In genomic region chr2:90889550-90890548, GRCm38 (mm10) we compare ENCODE assay signal across 9 mouse cellular contexts. TPM values are rescaled to one million over a fixed set of nuclear protein-coding genes. Genes with fewer than 3 reads are reported as not detected.
DNase-seq lines count a peak whose midpoint lies in the region; ATAC-seq lines count a peak whose summit lies in the region.
"Had no signal": no experiment of that assay in that cellular context is flagged by ENCODE, and none has a peak within 500 bp of the region (broad histone marks: within the 10 kb centered on the region; RNA-seq: fewer than 3 reads in every experiment).

No protein-coding gene starts in this region.

- peaks cover 25% of the 10 kb centered on the region for H3K36me3 ChIP-seq in heart, embryonic 13.5 days
- H3K36me3 ChIP-seq in kidney, embryonic 15.5 days: peaks cover 17% of the 10 kb centered on the region
- H3K36me3 ChIP-seq in lung, embryonic 16.5 days (ENCODE audit: control insufficient read depth, insufficient read depth, low read length): peaks cover 8% of the 10 kb centered on the region; the same call in 1 of the 2 replicates

- WGBS in heart, embryonic 13.5 days: 3% methylated on average over 132 of the region's 133 CpGs
- 2% methylated on average over 129 of the region's 133 CpGs for WGBS in kidney, embryonic 15.5 days
- 4% methylated on average over 98 of the region's 133 CpGs for WGBS in lung, embryonic 16.5 days

- peak overlapping the region; percentile 77 for H3K4me2 ChIP-seq in heart, embryonic 13.5 days
- H3K4me2 ChIP-seq in kidney, embryonic 15.5 days: peak overlapping the region; percentile 92
- H3K4me2 ChIP-seq in lung, embryonic 16.5 days (ENCODE audit: low read depth, low read length): peak overlapping the region; percentile 92

- H3K4me1 ChIP-seq in heart, embryonic 13.5 days: peaks cover 67% of the 10 kb centered on the region
- H3K4me1 ChIP-seq in kidney, embryonic 15.5 days: peaks cover 33% of the 10 kb centered on the region
- H3K4me1 ChIP-seq in lung, embryonic 16.5 days (replicated peaks; ENCODE audit: control insufficient read depth, insufficient read depth, low read length): peaks cover 15% of the 10 kb centered on the region

- H3K4me3 ChIP-seq in heart, embryonic 13.5 days: peak overlapping the region; percentile 65
- peak overlapping the region; percentile 58 for H3K4me3 ChIP-seq in kidney, embryonic 15.5 days (replicated peaks)
- peak overlapping the region; percentile 64 for H3K4me3 ChIP-seq in lung, embryonic 16.5 days (ENCODE audit: low read length)

- DNase-seq in right cerebral cortex, adult 18-20 months: peak; percentile 56
- no peak for DNase-seq in right cerebral cortex, postnatal 36 days (ENCODE audit: low spot score in 2 of 2)
- DNase-seq in embryo, embryonic 11.5 days (ENCODE audit: low read depth, low spot score): peak; percentile 48
- peak; percentile 60 for DNase-seq in ovary, postnatal 36 days (ENCODE audit: low spot score)
- DNase-seq in thymus, postnatal 25 days: peak; percentile 55

- H3K9ac ChIP-seq in heart, embryonic 13.5 days: peak overlapping the region; percentile 81
- peak overlapping the region; percentile 53 for H3K9ac ChIP-seq in kidney, embryonic 15.5 days
- H3K9ac ChIP-seq in lung, embryonic 16.5 days (ENCODE audit: low read length): peak overlapping the region; percentile 68

- H3K27me3 ChIP-seq in heart, embryonic 13.5 days (replicated peaks): peaks cover 53% of the 10 kb centered on the region
- H3K27me3 ChIP-seq in kidney, embryonic 15.5 days: peaks cover 46% of the 10 kb centered on the region
- peaks cover 54% of the 10 kb centered on the region for H3K27me3 ChIP-seq in lung, embryonic 16.5 days (ENCODE audit: control insufficient read depth, insufficient read depth, low read depth, low read length)
- H3K27me3 ChIP-seq: Patski had no signal

- H3K9me3 ChIP-seq in heart, embryonic 13.5 days: no peaks in the 10 kb centered on the region
- H3K9me3 ChIP-seq in kidney, embryonic 15.5 days (replicated peaks): no peaks in the 10 kb centered on the region
- no peaks in the 10 kb centered on the region for H3K9me3 ChIP-seq in lung, embryonic 16.5 days (ENCODE audit: control insufficient read depth, low read length)

- H3K27ac ChIP-seq in heart, embryonic 13.5 days (replicated peaks): no peak overlapping the region; the same call in 1 of the 2 replicates
- no peak overlapping the region for H3K27ac ChIP-seq in kidney, embryonic 15.5 days
- H3K27ac ChIP-seq in lung, embryonic 16.5 days (ENCODE audit: low read length): no peak overlapping the region

- ATAC-seq in heart, embryonic 13.5 days (ENCODE audit: extremely low read depth, insufficient number of reproducible peaks, low FRiP score, low TSS enrichment): peak; percentile 72
- peak; percentile 86 for ATAC-seq in kidney, embryonic 15.5 days (replicated peaks; ENCODE audit: low FRiP score)
- ATAC-seq in lung, embryonic 16.5 days (ENCODE audit: low read depth): peak; percentile 79
- ATAC-seq: Patski had no signal

RNA-seq across cellular contexts. Expression of gene C1qtnf4, which starts 4.2 kb away (rescaled TPM):
- polyA plus RNA-seq in heart, embryonic 13.5 days (2015; fragmentation: Nextera tagmentation; extraction: Ambion mirVana): 9.8 and 12.9 TPM in 2 replicates
- polyA plus RNA-seq in kidney, embryonic 15.5 days (2015; fragmentation: Nextera tagmentation; extraction: Ambion mirVana): 9.0 and 9.2 TPM in 2 replicates
- polyA plus RNA-seq in lung, embryonic 16.5 days (2015; fragmentation: Nextera tagmentation; extraction: Ambion mirVana): 2.9 and 3.0 TPM in 2 replicates

RNA-seq across cellular contexts. Expression of gene Kbtbd4, which starts 14.7 kb away (rescaled TPM):
- polyA plus RNA-seq in heart, embryonic 13.5 days (2015; fragmentation: Nextera tagmentation; extraction: Ambion mirVana): 26.8 and 27.7 TPM in 2 replicates
- polyA plus RNA-seq in kidney, embryonic 15.5 days (2015; fragmentation: Nextera tagmentation; extraction: Ambion mirVana): 39.2 and 42.4 TPM in 2 replicates
- polyA plus RNA-seq in lung, embryonic 16.5 days (2015; fragmentation: Nextera tagmentation; extraction: Ambion mirVana): 36.5 and 37.0 TPM in 2 replicates

RNA-seq across cellular contexts. Expression of gene Ndufs3, which starts 14.8 kb away (rescaled TPM):
- 314 and 369 TPM in 2 replicates for polyA plus RNA-seq in heart, embryonic 13.5 days (2015; fragmentation: Nextera tagmentation; extraction: Ambion mirVana)
- polyA plus RNA-seq in kidney, embryonic 15.5 days (2015; fragmentation: Nextera tagmentation; extraction: Ambion mirVana): 232 and 236 TPM in 2 replicates
- 201 and 203 TPM in 2 replicates for polyA plus RNA-seq in lung, embryonic 16.5 days (2015; fragmentation: Nextera tagmentation; extraction: Ambion mirVana)

RNA-seq across cellular contexts. Expression of gene Mtch2, which starts 42.9 kb away (rescaled TPM):
- polyA plus RNA-seq in heart, embryonic 13.5 days (2015; fragmentation: Nextera tagmentation; extraction: Ambion mirVana): 205 and 253 TPM in 2 replicates
- polyA plus RNA-seq in kidney, embryonic 15.5 days (2015; fragmentation: Nextera tagmentation; extraction: Ambion mirVana): 208 and 225 TPM in 2 replicates
- polyA plus RNA-seq in lung, embryonic 16.5 days (2015; fragmentation: Nextera tagmentation; extraction: Ambion mirVana): 198 and 199 TPM in 2 replicates

RNA-seq across cellular contexts. Expression of gene Celf1, which starts 50.3 kb away (rescaled TPM):
- polyA plus RNA-seq in heart, embryonic 13.5 days (2015; fragmentation: Nextera tagmentation; extraction: Ambion mirVana): 93.9 and 98.7 TPM in 2 replicates
- 104 and 107 TPM in 2 replicates for polyA plus RNA-seq in kidney, embryonic 15.5 days (2015; fragmentation: Nextera tagmentation; extraction: Ambion mirVana)
- 71.6 and 75.9 TPM in 2 replicates for polyA plus RNA-seq in lung, embryonic 16.5 days (2015; fragmentation: Nextera tagmentation; extraction: Ambion mirVana)

Comparison
In these comparisons a context has a peak if more than half of its experiments do, and no peak if none do; other contexts are left out.
1. DNase-seq: peak in right cerebral cortex, adult 18-20 months (single experiment), embryo, embryonic 11.5 days (single experiment), ovary, postnatal 36 days (single experiment) and thymus, postnatal 25 days (single experiment); none in right cerebral cortex, postnatal 36 days (0 of 2).
2. Peak in every context shown above with its lines, with median percentiles within 50 percentile points of each other: ATAC-seq, H3K4me2 ChIP-seq, H3K4me3 ChIP-seq and H3K9ac ChIP-seq.